Mouse (Mus musculus): ENCODE data around the gene Ergic1. TPM values are rescaled to one million over a fixed set of nuclear protein-coding genes. Genes with fewer than 3 reads are reported as not detected.

The Ergic1 gene
- polyA plus RNA-seq (2012; rRNA removed; ENCODE audit: low replicate concordance) = 275 and 327 TPM in 2 replicates

DNA sequence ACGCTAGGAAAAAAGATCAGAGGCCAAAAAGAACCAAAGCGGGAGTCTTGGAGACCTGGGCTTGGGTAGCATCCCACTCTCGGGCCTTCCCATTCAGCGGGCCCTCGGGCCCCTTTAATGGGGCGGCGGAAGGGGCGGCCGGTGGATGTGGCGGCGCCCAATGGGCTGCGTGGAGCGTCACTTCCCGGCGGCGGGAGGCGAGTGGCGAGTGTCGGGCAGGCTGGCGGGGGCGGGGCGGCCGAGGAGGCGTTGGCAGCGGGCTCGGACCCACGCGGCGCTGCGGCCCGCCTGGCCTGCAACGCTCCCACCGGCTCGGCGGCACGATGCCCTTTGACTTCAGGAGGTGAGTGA is at the start of gene Ergic1:
Ergic1 (plus strand) TSS at position 200 of the 351 bp plus-strand sequence.

DNA sequence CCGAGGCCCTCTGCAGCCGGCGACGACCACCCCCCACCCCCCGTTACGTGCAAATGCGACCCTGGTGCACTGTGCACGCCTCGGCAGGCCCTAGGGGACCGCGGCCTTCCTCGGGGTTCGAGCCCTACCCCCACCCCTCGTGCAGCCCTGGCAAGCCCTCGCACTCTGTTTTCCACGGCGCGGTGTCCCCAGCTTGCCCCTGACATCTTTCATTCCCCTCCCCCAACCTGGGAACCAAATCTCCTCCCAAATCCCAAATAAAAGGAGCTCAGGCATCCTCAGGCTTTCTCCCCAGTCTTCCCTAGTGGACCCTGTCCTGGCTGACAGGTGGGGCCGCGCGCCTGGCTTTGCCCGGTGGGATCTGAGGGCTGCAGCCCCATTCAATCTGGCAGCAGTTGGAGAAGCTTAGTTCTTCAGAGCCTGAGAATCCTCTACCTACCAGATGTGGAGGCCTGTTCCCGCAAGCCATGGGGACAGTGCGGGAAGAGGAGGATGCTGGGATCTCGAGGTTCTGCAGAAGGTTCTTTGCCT is 427 bp downstream of the Ergic1 start, which contains the start of gene Dusp1:
Dusp1 (minus strand) TSS at position 478 of the 531 bp plus-strand sequence.

DNA sequence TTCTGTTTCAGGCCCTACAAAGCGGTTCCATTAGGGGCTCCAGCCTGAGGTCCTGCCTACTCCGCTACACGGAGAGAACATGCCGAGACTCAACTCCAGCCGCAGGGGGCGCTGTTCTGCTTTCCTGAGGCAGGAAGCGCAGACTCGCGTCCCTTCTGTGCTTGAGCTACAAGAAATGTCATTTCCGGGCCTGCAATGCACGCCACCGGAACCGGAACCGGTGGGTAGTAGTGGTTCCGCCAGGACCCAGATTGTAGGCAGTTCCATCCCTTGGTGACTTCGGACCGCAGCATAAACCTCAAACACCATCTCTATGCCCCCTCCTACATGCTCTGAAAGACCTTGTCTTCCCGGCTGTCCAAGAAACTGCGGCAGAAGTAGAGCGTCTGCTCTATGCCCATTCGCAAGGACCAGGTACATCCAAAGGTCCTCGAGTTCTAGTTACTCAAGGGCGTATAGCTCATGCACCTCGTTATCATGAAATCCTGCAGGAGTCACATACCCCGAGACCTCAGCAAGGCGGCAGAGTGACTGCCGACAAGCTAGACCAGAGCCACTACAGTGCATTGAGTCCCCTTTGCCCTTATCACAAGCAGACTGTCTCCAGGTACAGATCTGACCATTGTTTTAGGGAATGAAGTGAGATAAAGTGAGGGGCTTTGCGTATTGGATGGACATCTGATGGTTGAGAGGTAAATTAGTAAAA is 101.8 kb downstream of the Ergic1 start, which contains the start of gene Atp6v0e:
Atp6v0e (plus strand) TSS at position 254 of the 706 bp plus-strand sequence.

Other genes starting within 250 kb of the Ergic1 start
- gene Neurl1b, start 146.7 kb upstream of the Ergic1 start, polyA plus RNA-seq (2012; rRNA removed; ENCODE audit: low replicate concordance) = 18.8 and 30.6 TPM in 2 replicates
- 56.1 and 188 TPM in 2 replicates for gene Dusp1, start 639 bp downstream of the Ergic1 start, polyA plus RNA-seq (2012; rRNA removed; ENCODE audit: low replicate concordance)
- gene Atp6v0e, start 101.7 kb downstream of the Ergic1 start, polyA plus RNA-seq (2012; rRNA removed; ENCODE audit: low replicate concordance) = 299 and 435 TPM in 2 replicates
- gene Crebrf, start 154.2 kb downstream of the Ergic1 start, polyA plus RNA-seq (2012; rRNA removed; ENCODE audit: low replicate concordance) = 6.0 and 10.3 TPM in 2 replicates
- 26.2 and 30.5 TPM in 2 replicates for gene Bnip1, start 219.6 kb downstream of the Ergic1 start, polyA plus RNA-seq (2012; rRNA removed; ENCODE audit: low replicate concordance)